Mouse (Mus musculus) common myeloid progenitor, adult 5-6 weeks (primary cell): ENCODE measurements around the gene Rpl11. TPM values are rescaled to one million over a fixed set of nuclear protein-coding genes. Genes with fewer than 3 reads are reported as not detected.
"Not testable (repeated sequence)": the region's sequence is repeated elsewhere in the genome, so short reads cannot be mapped to it uniquely, and the experiment has no call there.

Experiments used
- ATAC-seq: replicated peaks from 2 replicates; pipeline ENCODE4 v1.8.0; 2016; ENCODE audit warnings: low read depth, mild to moderate bottlenecking, moderate TSS enrichment, inconsistent platforms; ENCODE audit not compliant: poor library complexity, severe bottlenecking
- total RNA-seq: library from RNA; stranded (forward); fragments of 200-1000, 187-1606 nt; gene quantifications from 2 replicates; pipeline ENCODE4 v1.2.3, GENCODE M21; 2017

The Rpl11 gene
- 1,101 and 1,166 TPM in 2 replicates for total RNA-seq

DNA sequence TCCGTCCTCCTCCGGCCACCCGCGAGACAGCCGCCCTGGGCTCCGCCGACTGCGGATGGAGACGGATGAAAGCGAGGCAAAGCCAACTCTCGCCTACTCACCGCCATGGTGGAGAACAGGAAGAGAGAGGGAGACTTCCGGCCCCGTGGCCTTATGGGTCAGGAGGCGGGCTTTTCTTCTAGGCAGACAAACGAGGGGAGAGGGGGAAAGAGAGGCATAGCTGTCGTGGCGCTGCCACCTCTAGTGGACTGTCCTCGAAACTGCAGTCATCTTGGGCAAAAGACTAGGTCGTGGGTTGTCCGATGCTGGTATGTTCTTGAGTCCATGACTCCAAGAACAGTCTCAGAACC is at the start of gene Rpl11:
Rpl11 (minus strand) TSS at position 182 of the 350 bp plus-strand sequence.
- ATAC-seq: peak; percentile 98

DNA sequence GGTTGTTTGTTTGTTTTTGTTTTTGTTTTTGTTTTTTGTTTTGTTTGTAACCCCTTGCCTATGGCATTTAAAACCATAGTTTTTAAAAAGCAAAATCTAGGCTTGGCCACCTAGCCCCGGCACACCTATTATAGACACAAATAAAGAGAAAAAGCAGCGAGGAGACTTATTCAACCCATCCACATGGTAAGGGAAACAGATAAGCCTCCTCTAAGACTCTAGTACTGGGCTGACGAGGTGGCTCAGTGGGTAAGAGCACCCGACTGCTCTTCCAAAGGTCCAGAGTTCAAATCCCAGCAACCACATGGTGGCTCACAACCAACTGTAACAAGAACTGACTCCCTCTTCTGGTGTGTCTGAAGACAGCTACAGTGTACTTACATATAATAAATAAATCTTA is 48.5 kb upstream of the Rpl11 start:
- ATAC-seq: not testable (repeated sequence)

DNA sequence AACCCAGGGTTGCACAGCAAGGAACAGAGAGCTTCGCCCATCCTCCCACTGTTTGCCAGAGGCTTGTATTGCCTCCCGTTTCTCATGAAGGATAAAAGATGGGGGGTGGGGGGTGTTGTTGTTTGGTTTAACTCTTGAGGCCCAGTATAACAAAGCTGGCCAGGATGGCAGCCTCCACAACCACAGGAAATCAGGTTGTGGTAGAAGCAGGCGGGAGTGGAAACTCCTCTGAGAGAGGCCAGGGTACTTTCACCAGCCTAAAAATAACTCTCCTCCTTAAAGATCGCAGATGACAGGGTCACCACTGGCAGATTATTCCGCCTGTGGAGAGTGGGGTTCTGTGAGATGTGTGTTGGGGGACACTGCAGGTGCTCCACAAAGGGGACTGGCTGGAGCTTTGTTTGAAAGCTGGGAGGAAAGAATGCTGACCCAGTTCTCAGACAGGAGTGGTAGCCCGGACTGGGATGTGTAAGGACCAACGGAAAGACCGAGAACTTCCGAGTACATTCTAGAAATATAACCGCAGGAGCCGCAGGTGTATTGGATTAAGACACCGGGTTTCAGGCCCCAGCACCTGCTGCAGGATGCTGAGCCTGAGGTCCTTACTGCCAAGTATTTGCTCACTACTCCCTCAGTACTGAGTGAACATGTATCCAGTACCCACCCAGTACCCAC is 47.3 kb upstream of the Rpl11 start:
- ATAC-seq: no peak

DNA sequence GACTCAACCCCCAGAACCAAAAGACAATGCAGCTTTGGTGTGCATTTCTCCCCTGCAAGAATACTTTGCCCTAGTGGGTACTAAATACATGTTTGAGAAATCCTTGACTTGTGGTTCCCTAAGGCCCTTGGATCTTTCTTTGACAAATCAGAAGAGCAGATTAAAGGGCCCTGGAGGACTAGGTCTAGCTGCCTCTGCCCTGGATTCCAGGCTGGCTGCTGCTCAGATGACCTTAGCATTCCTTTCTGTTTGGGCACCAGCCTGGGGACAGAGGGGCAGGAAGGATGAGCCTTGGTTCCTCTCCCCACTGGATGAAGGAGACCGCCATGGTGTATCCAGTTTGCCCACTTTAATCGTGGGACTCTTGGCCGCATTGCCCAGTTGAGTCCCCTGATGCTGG is 45.2 kb upstream of the Rpl11 start:
- no peak for ATAC-seq

DNA sequence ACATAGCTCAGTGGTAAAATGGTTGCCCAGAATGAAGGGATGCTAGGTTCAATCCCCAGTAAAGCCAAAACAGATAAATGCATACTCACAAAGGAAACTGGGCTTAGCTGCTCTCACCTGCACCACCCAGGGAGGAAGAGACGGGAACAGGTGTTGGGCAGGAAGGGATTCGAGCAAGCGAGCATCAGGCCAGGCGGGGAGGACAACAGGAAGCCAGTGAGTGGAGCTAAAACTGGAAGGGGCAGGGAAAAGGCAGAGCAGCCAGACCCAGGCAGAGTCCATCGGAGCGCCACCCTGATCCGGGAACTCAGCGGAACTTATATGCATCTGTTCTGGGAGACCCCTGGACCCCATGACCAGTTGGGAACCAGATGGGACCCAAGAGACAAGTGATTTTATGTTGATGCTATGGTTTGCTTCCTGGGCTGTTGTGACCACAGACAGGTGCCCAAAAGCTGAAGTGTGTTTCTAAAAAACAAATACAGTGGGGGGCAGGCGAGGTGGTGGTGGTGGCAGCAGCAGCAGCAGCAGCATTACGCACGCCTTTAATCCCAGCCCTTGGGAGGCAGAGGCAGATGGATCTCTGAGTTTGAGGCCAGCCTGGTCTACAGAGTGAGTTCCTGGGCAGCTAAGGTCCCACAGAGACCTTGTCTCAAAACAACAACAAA is 43.4 kb upstream of the Rpl11 start:
- ATAC-seq: no peak

DNA sequence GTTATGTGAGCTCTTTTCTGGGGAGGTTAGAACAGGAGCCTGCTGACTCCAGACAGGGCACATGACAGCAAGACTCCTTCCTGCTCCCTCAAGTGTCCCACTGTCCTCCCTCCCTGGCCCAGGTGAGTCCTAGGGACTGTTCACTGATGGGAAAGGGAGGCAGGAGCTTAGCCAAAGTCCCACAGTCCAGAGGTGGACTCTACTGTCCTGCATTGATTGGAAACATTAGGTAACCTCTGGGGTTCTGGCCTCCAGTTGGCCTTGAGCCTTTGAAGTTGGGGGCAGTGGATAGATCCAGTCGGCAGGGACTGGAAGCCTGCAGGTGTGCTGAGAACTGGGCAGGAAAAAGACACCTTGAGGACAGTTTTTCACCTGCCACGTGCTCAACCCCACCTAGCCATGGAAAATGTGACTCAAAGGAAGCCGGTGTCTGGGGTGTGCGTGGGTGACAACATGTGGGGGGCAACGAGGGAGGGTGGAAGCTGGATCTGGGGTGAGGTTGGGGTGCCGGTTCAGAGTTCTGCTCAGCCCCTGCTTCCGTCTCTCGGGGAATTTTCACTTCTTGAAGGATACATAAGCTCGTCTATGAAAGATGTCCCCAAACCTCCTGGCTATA is 42.4 kb upstream of the Rpl11 start:
- no peak for ATAC-seq

DNA sequence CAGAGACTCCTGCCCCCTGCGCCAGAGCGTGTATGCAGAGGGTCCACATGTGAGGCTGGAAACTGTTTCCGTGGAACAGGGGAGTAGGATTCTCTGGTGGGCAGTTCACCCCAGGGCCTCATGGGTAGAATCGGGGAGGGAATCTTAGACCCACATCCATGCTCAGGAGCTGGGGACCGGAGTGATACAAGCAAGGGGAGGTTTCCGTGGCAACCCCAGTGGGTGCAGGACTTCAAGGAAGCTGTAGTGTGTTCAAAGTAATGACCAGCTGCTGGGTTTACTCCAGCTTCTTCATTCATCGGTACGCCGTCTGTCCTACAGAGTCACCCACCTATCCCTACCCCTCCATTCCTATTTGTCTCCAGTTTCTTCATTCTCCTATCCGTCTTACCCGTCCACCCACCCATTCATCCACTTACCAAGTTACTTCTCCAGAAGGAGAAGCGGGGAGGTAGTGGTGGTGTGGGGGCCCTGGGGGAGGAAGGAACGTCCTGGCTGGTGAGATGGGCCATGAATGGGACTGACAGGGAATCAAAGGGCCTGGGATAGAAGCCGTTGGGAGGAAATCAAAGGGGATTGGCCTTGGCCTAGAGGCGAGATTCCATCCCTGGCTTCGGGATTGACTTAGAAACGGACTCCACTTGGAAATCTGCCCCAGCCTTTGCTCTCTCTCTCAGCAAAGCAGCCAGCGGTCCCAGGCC is 41.4 kb upstream of the Rpl11 start:
- ATAC-seq: no peak

DNA sequence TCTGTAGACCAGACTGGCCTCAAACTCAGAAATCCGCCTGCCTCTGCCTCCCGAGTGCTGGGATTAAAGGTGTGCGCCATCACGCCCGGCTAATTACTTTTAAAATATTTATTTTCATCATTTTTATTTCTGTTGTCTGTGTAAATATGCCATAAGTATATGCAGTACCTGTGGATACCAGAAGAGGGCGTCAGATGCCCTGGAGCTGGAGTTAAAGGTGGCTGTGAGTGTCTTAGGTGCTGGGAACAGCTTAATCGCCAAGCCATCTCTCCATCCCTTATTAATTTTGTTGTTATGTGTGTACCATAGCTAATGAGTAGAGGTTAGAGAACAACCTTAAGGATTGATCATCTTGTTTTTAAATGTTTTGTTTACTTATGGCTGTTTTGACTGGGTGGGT is 39.3 kb upstream of the Rpl11 start:
- no peak for ATAC-seq

DNA sequence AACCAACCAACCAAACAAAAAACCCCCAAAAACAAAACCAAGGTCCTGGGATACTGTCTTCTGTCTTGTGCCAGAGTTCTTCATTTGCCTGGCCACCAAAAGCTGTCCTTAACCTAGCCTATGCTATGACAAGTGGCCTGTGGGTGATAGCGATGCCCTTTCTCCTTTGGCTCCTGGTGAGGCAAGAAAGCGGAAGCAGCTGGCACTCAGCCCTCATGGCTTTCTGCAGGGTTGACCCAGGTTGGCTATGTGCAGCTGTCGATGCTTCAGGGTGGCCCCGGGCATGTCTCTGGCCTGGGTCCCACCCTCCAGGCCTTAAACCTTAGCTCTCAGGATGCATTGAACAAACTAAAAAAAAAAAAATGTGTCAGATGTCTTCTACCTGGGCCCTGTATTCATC is 38.1 kb upstream of the Rpl11 start:
- ATAC-seq: no peak

DNA sequence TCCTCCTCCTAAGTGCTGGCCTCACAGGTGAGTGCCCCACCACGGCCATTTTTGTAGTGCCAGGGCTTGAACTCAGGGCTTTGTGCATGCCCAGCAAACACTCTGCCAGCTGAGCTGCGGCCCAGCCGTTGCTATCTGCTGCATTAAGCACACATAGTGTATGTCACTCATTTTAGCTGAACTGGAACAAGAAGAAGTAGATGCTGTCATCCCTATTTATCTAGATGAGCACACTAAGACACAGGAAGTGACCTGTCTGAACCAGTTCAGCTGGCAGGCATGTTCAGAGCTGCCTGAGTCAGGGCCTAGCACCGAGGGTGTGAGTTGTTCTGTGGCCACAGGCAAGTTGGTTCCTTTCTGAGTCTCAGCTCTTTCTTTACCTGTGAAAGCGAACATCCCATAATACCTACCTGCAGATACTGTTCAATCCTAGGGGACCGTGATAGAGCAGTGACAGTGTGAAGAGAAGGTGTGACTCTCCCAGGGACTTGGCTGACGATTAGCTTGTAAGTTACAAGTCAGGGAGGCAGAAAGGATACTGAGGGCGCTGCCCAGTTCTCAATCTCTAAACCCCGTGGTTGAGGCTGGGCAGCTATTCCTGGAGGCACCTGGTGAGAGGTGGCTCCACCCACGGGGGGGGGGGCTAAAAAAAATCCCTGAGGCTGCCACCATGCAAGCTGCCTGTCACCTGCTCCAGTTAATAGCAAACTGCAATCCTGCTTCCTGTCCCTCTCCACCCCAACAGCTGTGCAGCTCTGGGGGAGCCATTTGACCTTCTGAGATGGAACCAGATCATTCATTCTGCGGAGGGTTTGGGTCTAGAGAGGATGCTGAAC is 36.7 kb upstream of the Rpl11 start:
- no peak for ATAC-seq

DNA sequence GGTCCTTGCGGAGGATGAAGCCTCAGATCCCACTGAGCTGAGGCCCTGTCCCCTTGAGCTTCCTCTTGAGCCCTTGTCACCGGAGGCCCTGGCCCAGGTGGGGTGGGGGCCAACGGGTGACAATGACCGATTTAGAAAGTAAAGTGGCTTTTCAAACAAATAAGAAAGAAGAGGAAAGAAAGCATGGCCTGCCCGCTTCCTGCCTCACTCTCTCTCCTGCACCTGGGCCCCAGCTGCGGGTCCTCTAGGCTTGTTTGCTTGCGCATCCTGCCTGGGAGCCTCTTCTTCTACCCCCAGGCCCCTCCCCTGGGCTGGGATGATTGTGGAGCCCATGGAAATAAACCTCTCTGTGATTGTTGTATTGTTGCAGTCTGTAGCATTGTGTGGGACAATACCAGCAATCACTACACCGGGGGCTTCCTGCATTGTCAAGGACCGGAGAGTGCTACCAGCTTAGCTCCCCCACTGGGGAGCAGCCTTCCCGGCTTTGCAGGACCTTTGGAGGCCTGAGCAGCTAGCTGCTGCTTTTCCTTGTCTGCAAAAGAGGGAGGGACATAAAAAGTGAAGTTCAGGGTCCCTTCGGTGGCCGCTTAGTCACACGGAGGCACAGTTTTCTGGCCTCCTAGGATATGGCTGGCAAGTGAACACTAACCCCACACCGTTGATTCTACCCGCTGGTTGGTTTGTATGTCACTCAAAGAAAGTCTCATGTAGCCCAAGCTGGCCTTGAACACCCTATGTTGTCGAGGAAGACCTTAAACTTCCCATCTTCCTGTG is 35.9 kb upstream of the Rpl11 start:
- ATAC-seq: no peak

DNA sequence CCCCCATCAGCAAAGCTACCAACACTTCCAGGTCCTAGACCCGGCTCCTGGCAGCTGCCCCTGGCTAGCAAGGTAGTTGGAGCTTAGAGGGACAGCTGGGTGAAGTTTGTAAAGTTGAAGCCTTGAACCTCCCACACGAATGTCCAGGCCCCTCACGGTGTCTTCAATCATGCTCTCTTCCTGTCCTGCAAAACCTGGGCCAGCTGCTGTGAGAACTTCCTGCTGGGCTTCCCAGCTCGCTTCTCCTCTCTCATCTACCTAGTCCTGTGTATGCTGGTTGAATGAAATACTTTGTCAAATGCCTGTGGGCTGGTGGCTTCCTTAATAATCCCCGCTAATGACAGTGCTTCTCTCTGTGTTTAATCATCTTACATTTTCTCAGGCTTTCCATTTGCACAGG is 35.1 kb upstream of the Rpl11 start:
- no peak for ATAC-seq

DNA sequence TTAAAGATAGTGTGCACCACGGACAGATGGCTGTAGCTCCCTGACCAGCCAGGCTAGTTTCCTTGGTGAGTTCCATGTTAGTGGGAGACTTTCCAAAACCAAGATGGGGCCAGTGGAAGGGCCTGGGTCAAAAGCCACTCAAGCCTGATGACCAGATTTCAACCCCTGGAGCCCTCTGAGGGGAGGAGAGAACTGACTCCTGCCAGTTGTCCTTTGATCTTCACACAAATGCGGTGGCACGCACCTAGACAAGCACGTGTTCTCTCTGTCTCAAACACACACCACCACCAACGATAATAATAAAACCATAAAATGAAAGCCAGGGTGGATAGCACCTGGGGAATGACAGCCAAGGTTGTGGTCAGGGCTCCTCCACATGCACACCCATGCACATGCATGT is 34.0 kb upstream of the Rpl11 start:
- ATAC-seq: no peak

DNA sequence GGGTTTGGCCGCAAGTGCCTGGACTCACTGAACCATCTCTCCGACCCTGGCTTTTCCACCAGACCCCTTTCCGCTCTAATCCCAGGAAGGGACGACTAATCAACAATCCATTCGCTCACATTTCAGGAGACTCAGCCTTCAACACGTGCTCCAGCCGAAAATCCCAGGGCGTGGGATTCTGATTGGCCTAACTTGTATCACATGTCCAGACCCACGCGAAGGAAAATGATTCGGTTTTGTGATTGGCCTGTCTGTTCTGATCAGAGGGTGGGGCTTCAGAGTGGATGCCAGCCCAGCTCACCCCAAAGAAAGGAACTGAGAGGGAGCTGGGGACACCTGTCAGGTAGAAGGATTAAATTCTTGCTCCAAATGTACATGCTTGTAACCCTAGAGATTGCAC is 31.6 kb upstream of the Rpl11 start:
- ATAC-seq: no peak

DNA sequence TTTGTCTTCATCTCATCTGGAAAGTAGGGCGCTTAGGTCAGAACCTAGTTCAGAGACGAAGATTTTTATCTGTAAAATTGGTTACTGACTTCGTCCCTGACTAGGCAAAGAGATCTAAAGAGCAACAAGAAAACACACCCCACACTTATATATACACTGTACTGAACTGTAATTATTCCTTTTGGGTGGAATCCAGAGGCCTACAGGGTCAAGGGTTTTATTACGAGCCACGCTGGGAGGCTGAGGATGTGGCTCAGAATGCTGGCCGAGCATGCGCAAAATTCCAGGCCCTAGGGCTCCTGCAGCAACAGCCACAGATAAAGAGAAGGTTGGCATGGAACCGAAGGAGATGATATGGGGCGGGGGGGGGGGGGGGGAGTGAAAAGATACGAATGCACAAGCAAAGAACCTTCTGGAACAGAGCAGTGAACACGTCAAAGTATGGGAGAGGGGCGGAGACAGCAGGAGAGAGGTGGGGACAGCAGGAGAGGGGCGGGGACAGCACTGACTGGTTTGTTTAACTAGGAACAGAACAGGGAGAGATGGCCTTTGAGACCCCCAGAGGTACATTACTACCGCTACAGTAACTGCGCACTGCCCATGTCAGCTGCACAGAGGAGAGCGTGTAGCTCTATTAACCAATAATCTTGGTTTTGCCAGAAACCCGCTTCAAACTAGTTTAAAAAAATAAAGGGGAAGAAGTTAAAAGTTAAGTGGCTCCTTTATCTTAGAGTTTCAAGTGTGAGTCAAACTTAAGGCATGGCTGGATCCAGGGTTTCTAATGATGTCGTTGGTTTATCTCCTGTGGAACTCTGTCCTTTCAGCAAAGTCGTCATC is 30.3 kb upstream of the Rpl11 start:
- no peak for ATAC-seq

DNA sequence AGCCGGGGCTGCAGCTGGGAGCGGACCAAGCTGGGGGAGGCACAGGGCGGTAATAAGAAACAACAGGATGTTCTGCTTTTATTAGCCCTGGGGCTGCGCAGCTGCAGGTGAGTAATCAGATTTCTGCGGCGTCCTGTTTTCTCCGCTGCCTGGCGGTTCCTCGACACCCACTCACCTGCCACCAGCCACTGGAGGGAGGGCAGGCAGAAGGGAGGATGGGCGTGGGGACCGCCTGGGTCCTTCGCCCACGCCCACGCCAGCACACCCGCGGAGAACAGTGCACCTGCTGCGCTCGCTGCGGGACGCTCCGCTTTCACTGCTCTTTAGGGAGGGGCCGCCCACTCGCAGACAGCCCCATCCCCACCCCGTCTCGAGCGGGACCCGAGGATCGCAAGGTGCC is 28.5 kb upstream of the Rpl11 start:
- ATAC-seq: 0 out of 2 replicates have a peak, but pooled peaks have one; percentile 11

DNA sequence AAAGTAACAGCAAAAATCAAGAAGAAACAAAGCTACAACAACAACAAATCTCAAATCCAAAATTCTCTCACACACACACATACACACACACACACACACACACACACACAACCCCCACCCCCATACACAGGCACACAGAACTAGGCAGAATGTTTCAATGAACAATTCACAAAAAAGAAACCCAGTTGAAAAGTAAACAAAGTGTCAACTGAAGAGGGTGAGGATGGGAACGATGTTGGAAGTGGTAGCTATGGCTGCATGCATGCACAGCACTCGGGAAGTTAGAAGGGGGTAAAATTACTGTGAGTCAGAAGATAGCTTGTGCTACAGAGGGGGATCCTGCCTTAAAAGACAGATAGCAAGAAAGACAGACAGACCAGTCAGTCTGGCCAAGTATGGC is 25.4 kb upstream of the Rpl11 start:
- no peak for ATAC-seq

DNA sequence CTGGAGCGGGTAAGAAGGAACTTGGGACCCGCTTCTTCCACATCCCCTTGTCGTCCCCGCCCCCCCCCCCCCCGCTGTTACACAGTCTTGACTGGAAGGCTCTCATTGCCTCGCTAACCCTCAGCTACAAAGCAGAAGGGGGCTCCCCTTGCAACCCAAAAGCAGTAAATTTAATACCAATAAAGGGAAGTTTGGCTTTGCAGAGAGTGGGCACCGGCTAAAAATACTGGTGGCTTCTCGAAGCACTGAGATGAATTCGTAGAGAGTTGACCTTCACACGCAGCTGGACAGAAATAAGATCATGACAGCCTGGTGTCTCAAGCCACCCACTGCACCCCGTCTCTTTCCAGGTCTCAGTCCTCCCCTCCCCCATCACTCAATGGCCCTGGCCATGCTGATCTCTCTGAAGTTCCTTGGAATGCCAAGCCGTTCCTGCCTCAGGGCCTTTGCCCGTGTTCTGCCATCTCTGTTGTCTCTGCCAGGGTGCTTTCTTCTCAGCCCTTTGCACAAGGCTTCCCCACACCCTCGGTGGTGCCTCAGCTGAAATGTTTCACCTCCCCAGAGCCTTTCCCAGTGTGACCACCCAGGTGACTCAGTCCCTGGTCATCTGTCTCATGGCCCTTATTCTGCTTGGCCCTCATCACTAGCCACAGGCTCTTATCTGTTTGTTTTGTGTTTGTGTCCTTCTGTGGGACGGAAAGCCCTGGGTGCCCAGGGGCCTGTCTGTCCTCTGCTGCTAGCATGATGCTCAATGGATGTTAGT is 23.7 kb upstream of the Rpl11 start:
- no peak for ATAC-seq
